Mouse (Mus musculus): ENCODE data around the gene Snx20. TPM values are rescaled to one million over a fixed set of nuclear protein-coding genes. Genes with fewer than 3 reads are reported as not detected.
A peak's percentile ranks its signal among the peaks of the same experiment; 100 is the strongest.

The Snx20 gene
- polyA plus RNA-seq (2012), result 10.1 and 11.7 TPM in 2 replicates

DNA sequence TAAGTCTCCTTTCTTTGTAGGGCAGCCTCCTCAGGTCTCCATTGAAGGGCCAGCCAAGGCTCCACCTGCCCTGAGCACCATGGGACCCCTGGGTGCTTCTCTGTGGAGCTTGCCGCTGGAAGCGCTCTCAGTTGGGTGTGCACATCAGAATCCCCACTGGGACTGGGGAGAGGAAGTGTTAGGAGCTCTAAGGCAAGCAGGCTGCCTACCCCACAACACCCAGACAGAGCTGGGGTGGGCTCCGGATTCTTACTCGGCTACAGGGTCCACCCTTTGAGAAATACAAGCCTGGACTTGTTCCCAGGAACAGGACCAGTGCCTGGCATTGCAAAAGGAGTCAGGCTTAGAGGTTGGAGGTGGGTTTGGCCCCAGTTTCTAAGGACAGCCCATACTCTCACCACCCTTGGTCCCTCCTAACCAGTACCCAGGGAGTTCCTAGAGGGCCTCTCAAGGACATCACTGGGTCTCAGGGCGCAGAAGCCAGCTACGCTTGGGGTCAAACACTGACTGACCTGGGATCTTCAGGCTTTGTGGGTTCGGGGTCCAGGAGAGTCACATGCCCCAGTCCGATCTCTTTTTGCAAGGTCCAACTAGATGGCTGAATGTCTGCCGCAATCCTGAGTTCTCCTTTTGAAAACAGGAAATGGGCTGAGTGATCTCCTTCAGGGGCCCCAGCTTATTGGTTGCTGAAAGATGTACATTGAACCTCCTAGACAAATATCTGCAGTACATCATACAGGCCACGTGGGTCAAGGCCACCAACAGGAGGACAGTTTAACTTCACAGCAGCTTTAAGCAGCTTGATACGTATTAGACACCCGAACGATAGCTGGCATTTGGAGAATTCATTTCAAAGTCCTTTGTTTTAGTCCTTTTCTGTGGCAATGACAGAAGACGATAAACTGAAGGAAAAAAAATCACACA, at the start of gene Snx20:
TSS of gene Snx20 (minus strand) at position 655 of the 924 bp plus-strand sequence.
- TF ChIP-seq GATA1 (IDR thresholded peaks at IDR 0.05; ENCODE audit: low read length), result no peak

DNA sequence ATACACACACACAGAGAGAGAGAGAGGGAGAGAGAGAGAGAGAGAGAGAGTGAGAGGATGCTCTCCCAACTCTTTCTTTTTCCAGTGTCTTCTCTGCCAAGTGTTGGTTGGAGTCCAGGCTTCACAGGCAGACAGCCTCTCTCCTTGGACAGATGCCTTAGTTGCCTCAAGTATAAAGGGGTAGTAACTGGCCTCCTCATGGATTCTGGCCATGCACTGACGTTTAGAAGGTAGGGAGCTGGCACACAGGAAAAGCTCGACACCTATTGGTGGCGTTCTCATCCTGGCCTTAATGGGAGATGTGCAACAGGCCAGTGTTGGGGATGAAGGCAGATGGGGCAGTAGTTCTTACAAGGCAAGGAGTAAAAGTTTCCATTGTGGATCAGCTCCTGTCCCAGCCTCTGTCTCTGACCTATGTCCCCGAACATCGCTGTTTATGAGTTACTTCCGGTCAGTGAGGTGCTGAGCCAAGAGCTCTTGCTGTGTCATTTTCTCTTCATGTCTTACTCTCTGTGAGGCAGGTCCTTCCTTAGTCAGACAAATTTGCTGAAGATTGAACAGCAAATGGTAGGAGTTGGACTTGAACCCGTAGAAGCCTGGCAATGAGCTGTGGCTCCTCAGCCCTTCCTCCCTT, 47.8 kb upstream of the Snx20 start:
- no peak for TF ChIP-seq GATA1 (IDR thresholded peaks at IDR 0.05; ENCODE audit: low read length)

DNA sequence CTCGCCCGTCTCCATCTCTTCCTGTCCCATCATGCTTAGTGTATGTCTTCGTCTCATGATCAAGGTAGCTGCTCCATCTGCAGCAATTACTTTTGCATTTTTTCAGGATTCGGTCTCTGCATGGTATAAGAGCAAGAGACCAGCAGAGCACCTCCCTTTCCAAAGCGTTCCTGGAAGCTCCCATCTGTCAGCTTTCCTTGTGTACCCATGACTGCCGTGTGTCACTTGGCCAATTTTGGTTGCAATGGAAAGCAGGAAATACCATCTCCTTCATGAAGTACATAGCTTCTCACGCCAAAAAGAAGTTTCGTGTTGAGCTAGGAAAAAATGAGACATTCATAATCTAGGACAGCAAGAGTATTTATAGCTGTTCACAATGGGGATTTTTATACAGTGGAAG, 45.1 kb upstream of the Snx20 start:
- no peak for TF ChIP-seq GATA1 (IDR thresholded peaks at IDR 0.05; ENCODE audit: low read length)

GRCm38 (mm10) chr8:88680566-88680965, 44.6 kb upstream of the Snx20 start:
- no peak for TF ChIP-seq GATA1 (IDR thresholded peaks at IDR 0.05; ENCODE audit: low read length)

GRCm38 (mm10) chr8:88677071-88677470, 41.1 kb upstream of the Snx20 start:
- TF ChIP-seq GATA1 (IDR thresholded peaks at IDR 0.05; ENCODE audit: low read length), result no peak

DNA sequence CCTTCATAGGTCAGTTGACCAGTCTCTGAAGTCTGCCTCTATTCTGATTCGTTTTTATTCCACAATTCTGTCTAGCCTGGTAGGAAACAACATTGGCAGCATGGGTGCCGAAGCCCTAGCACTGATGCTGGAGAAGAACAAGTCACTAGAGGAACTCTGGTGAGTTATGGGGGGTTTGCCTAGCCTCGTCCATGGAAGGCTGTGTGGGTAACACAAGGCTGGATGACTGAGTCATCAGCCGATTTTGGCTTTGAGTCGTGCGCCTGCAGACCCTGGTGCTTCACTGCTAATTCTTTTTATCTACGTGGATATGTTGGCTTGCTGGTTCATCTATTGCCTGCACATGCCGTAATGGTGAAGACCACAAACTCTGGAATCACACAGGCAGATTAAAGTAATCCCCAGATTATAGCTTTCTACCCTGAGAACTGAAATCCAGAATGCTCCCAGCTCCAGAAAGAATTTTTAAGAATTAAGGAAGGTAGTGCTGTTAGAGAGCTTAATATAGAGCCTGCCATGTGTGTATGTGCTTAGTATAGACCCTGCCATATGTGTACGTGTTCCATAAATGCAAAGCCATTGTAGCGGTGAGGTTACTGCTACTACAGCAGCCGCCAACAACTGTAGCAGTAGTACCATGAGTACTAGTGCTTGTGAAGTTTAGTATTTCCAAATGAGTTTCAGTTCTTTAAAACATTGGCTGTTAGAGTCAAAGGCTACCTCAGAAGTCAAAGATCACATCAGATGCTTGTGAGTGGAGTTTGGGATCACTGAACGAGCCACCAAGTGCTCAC, 39.6 kb upstream of the Snx20 start:
- no peak for TF ChIP-seq GATA1 (IDR thresholded peaks at IDR 0.05; ENCODE audit: low read length)

DNA sequence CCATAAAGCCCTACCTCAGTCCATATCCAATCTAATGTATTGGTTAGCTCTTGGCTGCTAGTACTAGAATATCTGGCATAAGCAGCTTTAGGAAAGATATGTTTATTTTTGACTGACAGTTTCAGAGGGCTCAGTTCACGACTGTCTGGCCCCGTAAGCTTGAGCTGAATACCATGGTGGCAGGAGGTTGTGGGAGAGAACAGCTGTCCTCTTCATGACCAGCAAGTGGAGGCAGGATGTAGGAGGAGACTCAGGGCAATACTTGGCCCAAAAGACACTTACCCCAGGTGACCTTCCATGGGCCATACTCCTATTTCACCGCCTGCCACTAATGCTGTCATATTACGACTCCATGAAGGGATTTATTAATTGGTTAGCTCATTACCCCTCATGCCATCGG, 37.9 kb upstream of the Snx20 start:
- TF ChIP-seq GATA1 (IDR thresholded peaks at IDR 0.05; ENCODE audit: low read length), result no peak

- no peak for TF ChIP-seq GATA1 (IDR thresholded peaks at IDR 0.05; ENCODE audit: low read length)
Measured at GRCm38 (mm10) chr8:88671575-88671974, 35.6 kb upstream of the Snx20 start.

- no peak for TF ChIP-seq GATA1 (IDR thresholded peaks at IDR 0.05; ENCODE audit: low read length)
Measured at GRCm38 (mm10) chr8:88670782-88671181, 34.9 kb upstream of the Snx20 start.

GRCm38 (mm10) chr8:88668400-88669086, 32.6 kb upstream of the Snx20 start:
- no peak for TF ChIP-seq GATA1 (IDR thresholded peaks at IDR 0.05; ENCODE audit: low read length)

- TF ChIP-seq GATA1 (IDR thresholded peaks at IDR 0.05; ENCODE audit: low read length), result peak; percentile 18
Measured at GRCm38 (mm10) chr8:88666435-88666834, 30.5 kb upstream of the Snx20 start.

GRCm38 (mm10) chr8:88664947-88665346, 29.0 kb upstream of the Snx20 start:
- no peak for TF ChIP-seq GATA1 (IDR thresholded peaks at IDR 0.05; ENCODE audit: low read length)

DNA sequence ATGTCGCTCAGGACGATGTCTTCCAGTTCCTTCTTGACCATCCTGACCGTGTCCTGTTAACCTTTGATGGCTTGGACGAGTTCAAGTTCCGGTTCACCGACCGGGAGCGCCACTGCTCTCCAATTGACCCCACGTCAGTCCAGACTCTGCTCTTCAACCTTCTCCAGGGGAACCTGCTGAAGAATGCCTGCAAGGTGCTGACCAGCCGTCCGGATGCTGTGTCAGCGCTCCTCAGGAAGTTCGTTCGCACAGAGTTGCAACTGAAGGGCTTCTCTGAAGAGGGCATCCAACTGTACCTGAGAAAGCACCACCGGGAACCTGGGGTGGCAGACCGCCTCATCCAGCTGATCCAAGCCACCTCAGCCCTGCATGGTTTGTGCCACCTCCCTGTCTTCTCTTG, 28.2 kb upstream of the Snx20 start:
- no peak for TF ChIP-seq GATA1 (IDR thresholded peaks at IDR 0.05; ENCODE audit: low read length)

DNA sequence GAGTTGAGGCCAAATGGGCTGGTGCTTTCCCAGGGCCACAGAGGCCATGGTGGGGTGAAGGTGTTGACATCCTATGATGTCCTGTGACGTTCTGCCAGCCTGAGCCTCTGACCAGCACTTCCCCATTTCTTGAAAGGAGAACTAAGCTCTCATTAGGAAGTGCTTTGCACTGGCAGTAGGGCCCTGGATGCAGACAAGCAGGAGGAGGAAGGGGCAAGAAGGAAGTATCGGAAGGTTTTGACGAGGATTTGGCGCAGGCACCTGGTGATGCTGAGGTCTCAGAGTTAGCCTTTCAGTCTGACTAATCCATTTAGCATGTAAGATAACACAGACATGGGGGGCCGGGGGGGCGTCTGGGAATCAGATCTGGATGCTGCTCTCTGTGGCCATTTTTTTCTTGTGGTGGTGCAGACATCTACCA, 26.5 kb upstream of the Snx20 start:
- no peak for TF ChIP-seq GATA1 (IDR thresholded peaks at IDR 0.05; ENCODE audit: low read length)

GRCm38 (mm10) chr8:88659873-88660272, 23.9 kb upstream of the Snx20 start:
- no peak for TF ChIP-seq GATA1 (IDR thresholded peaks at IDR 0.05; ENCODE audit: low read length)
